Mouse (Mus musculus): ENCODE measurements around the gene Stk32c. TPM values are rescaled to one million over a fixed set of nuclear protein-coding genes. Genes with fewer than 3 reads are reported as not detected.

The Stk32c gene
- polyA plus RNA-seq, 1 experiment from 2014 or later, result 0.50 TPM

- WGBS, result 75% methylated on average over 1 of the region's 1 CpGs
- no peaks in the 10 kb centered on the region for H3K36me3 ChIP-seq (ENCODE audit: poor library complexity, severe bottlenecking)
- H3K9me3 ChIP-seq (replicated peaks), result no peaks in the 10 kb centered on the region
- no peak for ATAC-seq
- no peak overlapping the region for H3K4me2 ChIP-seq
- no peak overlapping the region for H3K9ac ChIP-seq
- no peaks in the 10 kb centered on the region for H3K4me1 ChIP-seq
- H3K27ac ChIP-seq, result no peak overlapping the region
- no peaks in the 10 kb centered on the region for H3K27me3 ChIP-seq
- no peak overlapping the region for H3K4me3 ChIP-seq
These were observed 11.0 kb upstream of the Stk32c start for GRCm38 (mm10) chr7:139224070-139224469.

- H3K9me3 ChIP-seq (replicated peaks), result no peaks in the 10 kb centered on the region
- no peak overlapping the region for H3K4me2 ChIP-seq
These were observed 9.2 kb upstream of the Stk32c start for GRCm38 (mm10) chr7:139222341-139222740.

GRCm38 (mm10) chr7:139221856-139222255, 8.7 kb upstream of the Stk32c start:
- Histone ChIP-seq H3K36me3 (ENCODE audit: poor library complexity, severe bottlenecking) (no peaks in the 10 kb centered on the region), H3K4me3 (no peak overlapping the region), H3K9ac (no peak overlapping the region), H3K4me1 (no peaks in the 10 kb centered on the region), H3K9me3 (replicated peaks) (no peaks in the 10 kb centered on the region), H3K27ac (no peak overlapping the region), H3K27me3 (no peaks in the 10 kb centered on the region), H3K4me2 (no peak overlapping the region)
- 50% methylated on average over 2 of the region's 2 CpGs for WGBS
- no peak for ATAC-seq

More at GRCm38 (mm10) chr7:139222341-139222740, 9.2 kb upstream of the Stk32c start:
- no peak for ATAC-seq
- H3K27me3 ChIP-seq, result no peaks in the 10 kb centered on the region
- no peak overlapping the region for H3K4me3 ChIP-seq
- no peak overlapping the region for H3K9ac ChIP-seq
- H3K36me3 ChIP-seq (ENCODE audit: poor library complexity, severe bottlenecking), result no peaks in the 10 kb centered on the region
- H3K4me1 ChIP-seq, result no peaks in the 10 kb centered on the region
- no peak overlapping the region for H3K27ac ChIP-seq
- WGBS, result 74% methylated on average over 4 of the region's 4 CpGs

- Histone ChIP-seq H3K27ac (no peak overlapping the region), H3K36me3 (ENCODE audit: poor library complexity, severe bottlenecking) (no peaks in the 10 kb centered on the region), H3K4me1 (no peaks in the 10 kb centered on the region), H3K9ac (no peak overlapping the region), H3K27me3 (no peaks in the 10 kb centered on the region), H3K4me3 (no peak overlapping the region), H3K4me2 (no peak overlapping the region), H3K9me3 (replicated peaks) (no peaks in the 10 kb centered on the region)
- no peak for ATAC-seq
- WGBS, result 81% methylated on average over 5 of the region's 5 CpGs
These were observed 8.0 kb upstream of the Stk32c start for GRCm38 (mm10) chr7:139221072-139221471.

- ATAC-seq, result no peak
- no peak overlapping the region for H3K27ac ChIP-seq
- H3K4me1 ChIP-seq, result no peaks in the 10 kb centered on the region
- H3K9me3 ChIP-seq (replicated peaks), result no peaks in the 10 kb centered on the region
- no peak overlapping the region for H3K4me2 ChIP-seq
- no peak overlapping the region for H3K4me3 ChIP-seq
- no peaks in the 10 kb centered on the region for H3K36me3 ChIP-seq (ENCODE audit: poor library complexity, severe bottlenecking)
- no peak overlapping the region for H3K9ac ChIP-seq
- H3K27me3 ChIP-seq, result no peaks in the 10 kb centered on the region
- WGBS, result 51% methylated on average over 2 of the region's 2 CpGs
These were observed 7.2 kb upstream of the Stk32c start for GRCm38 (mm10) chr7:139220303-139220702.

- no peak overlapping the region for H3K4me3 ChIP-seq
These were observed 6.4 kb upstream of the Stk32c start for GRCm38 (mm10) chr7:139219486-139219885.

GRCm38 (mm10) chr7:139218641-139219415, 5.7 kb upstream of the Stk32c start:
- Histone ChIP-seq H3K4me3 (no peak overlapping the region), H3K9ac (no peak overlapping the region), H3K4me1 (peaks cover under 1% of the 10 kb centered on the region), H3K9me3 (replicated peaks) (no peaks in the 10 kb centered on the region), H3K27me3 (no peaks in the 10 kb centered on the region), H3K27ac (no peak overlapping the region), H3K4me2 (no peak overlapping the region), H3K36me3 (ENCODE audit: poor library complexity, severe bottlenecking) (no peaks in the 10 kb centered on the region)
- 76% methylated on average over 6 of the region's 6 CpGs for WGBS
- ATAC-seq, result no peak

More at GRCm38 (mm10) chr7:139219486-139219885, 6.4 kb upstream of the Stk32c start:
- no peaks in the 10 kb centered on the region for H3K36me3 ChIP-seq (ENCODE audit: poor library complexity, severe bottlenecking)
- ATAC-seq, result no peak
- H3K9ac ChIP-seq, result no peak overlapping the region
- 78% methylated on average over 5 of the region's 5 CpGs for WGBS
- no peaks in the 10 kb centered on the region for H3K4me1 ChIP-seq
- H3K27ac ChIP-seq, result no peak overlapping the region
- H3K9me3 ChIP-seq (replicated peaks), result no peaks in the 10 kb centered on the region
- H3K27me3 ChIP-seq, result no peaks in the 10 kb centered on the region
- no peak overlapping the region for H3K4me2 ChIP-seq

- no peak for ATAC-seq
- H3K27ac ChIP-seq, result no peak overlapping the region
- no peak overlapping the region for H3K4me3 ChIP-seq
- H3K4me1 ChIP-seq, result peaks cover 12% of the 10 kb centered on the region
- H3K9ac ChIP-seq, result no peak overlapping the region
- no peaks in the 10 kb centered on the region for H3K27me3 ChIP-seq
- WGBS, result 77% methylated on average over 7 of the region's 7 CpGs
- H3K4me2 ChIP-seq, result no peak overlapping the region
- H3K9me3 ChIP-seq (replicated peaks), result no peaks in the 10 kb centered on the region
- no peaks in the 10 kb centered on the region for H3K36me3 ChIP-seq (ENCODE audit: poor library complexity, severe bottlenecking)
These were observed 3.9 kb upstream of the Stk32c start for GRCm38 (mm10) chr7:139217046-139217445.

GRCm38 (mm10) chr7:139216464-139216863, 3.4 kb upstream of the Stk32c start:
- 95% methylated on average over 9 of the region's 9 CpGs for WGBS
- no peak overlapping the region for H3K4me2 ChIP-seq

GRCm38 (mm10) chr7:139215946-139216345, 2.8 kb upstream of the Stk32c start:
- WGBS, result 90% methylated on average over 7 of the region's 7 CpGs
- H3K9me3 ChIP-seq (replicated peaks), result no peaks in the 10 kb centered on the region
- H3K4me3 ChIP-seq, result no peak overlapping the region
- peaks cover 12% of the 10 kb centered on the region for H3K4me1 ChIP-seq
- H3K4me2 ChIP-seq, result no peak overlapping the region
- no peak overlapping the region for H3K9ac ChIP-seq
- ATAC-seq, result no peak
- H3K36me3 ChIP-seq (ENCODE audit: poor library complexity, severe bottlenecking), result no peaks in the 10 kb centered on the region
- no peaks in the 10 kb centered on the region for H3K27me3 ChIP-seq
- no peak overlapping the region for H3K27ac ChIP-seq

More at GRCm38 (mm10) chr7:139216464-139216863, 3.4 kb upstream of the Stk32c start:
- no peak overlapping the region for H3K27ac ChIP-seq
- no peak overlapping the region for H3K4me3 ChIP-seq
- H3K27me3 ChIP-seq, result no peaks in the 10 kb centered on the region
- no peaks in the 10 kb centered on the region for H3K36me3 ChIP-seq (ENCODE audit: poor library complexity, severe bottlenecking)
- peaks cover 12% of the 10 kb centered on the region for H3K4me1 ChIP-seq
- H3K9me3 ChIP-seq (replicated peaks), result no peaks in the 10 kb centered on the region
- no peak overlapping the region for H3K9ac ChIP-seq
- ATAC-seq, result no peak

- no peak for ATAC-seq
- H3K4me1 ChIP-seq, result peaks cover 12% of the 10 kb centered on the region
- H3K9me3 ChIP-seq (replicated peaks), result no peaks in the 10 kb centered on the region
- H3K4me3 ChIP-seq, result no peak overlapping the region
- no peak overlapping the region for H3K9ac ChIP-seq
- H3K36me3 ChIP-seq (ENCODE audit: poor library complexity, severe bottlenecking), result no peaks in the 10 kb centered on the region
- H3K27me3 ChIP-seq, result no peaks in the 10 kb centered on the region
- no peak overlapping the region for H3K27ac ChIP-seq
- H3K4me2 ChIP-seq, result no peak overlapping the region
- WGBS, result 88% methylated on average over 1 of the region's 1 CpGs
These were observed 2.4 kb upstream of the Stk32c start for GRCm38 (mm10) chr7:139215516-139215915.

GRCm38 (mm10) chr7:139214596-139215340, 1.7 kb upstream of the Stk32c start:
- Histone ChIP-seq H3K9ac (no peak overlapping the region), H3K9me3 (replicated peaks) (no peaks in the 10 kb centered on the region), H3K4me3 (no peak overlapping the region), H3K27me3 (no peaks in the 10 kb centered on the region), H3K4me2 (no peak overlapping the region), H3K4me1 (peaks cover 12% of the 10 kb centered on the region), H3K27ac (no peak overlapping the region), H3K36me3 (ENCODE audit: poor library complexity, severe bottlenecking) (no peaks in the 10 kb centered on the region)
- 80% methylated on average over 13 of the region's 14 CpGs for WGBS
- no peak for ATAC-seq

Data from forebrain, embryonic 13.5 days (tissue).